Mouse (Mus musculus): ENCODE measurements around the gene Tbc1d13. TPM values are rescaled to one million over a fixed set of nuclear protein-coding genes. Genes with fewer than 3 reads are reported as not detected.

Tbc1d13 gene
- 16.3 and 20.6 TPM in 2 replicates for polyA plus RNA-seq (2014; fragmentation: Nextera tagmentation; extraction: Ambion mirVana)

DNA sequence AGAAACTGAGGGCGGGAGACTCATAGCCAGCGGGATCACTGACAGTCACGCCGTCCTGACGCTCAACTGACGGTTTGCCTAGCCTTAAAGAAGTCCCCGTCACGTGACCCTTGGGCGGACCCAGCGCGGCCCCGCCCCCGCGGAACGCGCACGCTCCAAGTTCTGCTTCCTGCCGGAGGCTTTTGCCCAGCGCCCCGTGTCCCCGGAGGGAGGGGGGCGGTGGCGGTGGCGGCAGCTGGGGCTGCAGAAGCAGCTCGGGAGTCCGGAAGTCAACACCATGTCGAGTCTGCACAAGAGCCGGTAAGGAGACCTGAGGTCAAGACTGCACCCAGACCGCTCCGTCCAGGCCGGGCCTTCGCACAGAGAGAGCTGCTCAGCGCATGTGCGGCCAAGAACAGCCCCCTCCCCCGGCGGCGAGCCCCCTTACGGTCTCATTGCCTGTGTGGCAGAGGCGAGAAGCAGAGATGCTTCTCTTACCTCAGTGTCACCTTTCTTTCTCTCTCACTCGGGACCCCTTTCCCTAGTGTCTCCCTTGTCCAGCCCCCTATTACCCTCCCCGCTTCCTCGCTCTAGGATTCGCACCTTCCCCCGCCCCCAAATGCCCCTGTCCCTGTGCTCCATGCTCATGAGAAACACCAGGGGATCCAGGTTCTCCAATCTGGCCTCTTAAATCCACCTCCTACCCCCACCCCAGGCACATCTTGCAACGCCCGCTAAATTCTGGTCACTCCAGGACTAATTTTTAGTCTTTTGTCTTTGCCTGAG lies at the start of gene Tbc1d13:
Tbc1d13 (plus strand) TSS at position 134 of the 765 bp plus-strand sequence.
- H3K27me3 ChIP-seq (ENCODE audit: control insufficient read depth, insufficient read depth, low read length): no peaks in the 10 kb centered on the region
- peak within 1 kb of the TSS; percentile 83 for H3K4me3 ChIP-seq (ENCODE audit: low read depth, low read length)
- H3K4me2 ChIP-seq (replicated peaks; ENCODE audit: low read depth, low read length): peak within 1 kb of the TSS; percentile 89
- peak within 1 kb of the TSS; percentile 78 for H3K9ac ChIP-seq (ENCODE audit: low read depth, low read length)
- under 1% methylated on average over 43 of the region's 46 CpGs for WGBS
- peak; percentile 91 for ATAC-seq (ENCODE audit: low FRiP score)
- peaks cover 6% of the 10 kb centered on the region; the same call in 1 of the 2 replicates for H3K4me1 ChIP-seq (replicated peaks; ENCODE audit: control insufficient read depth, insufficient read depth, low read length)
- peak; percentile 97 for DNase-seq (ENCODE audit: low spot score)
- H3K27ac ChIP-seq (ENCODE audit: low read depth, low read length): peak within 1 kb of the TSS; percentile 64
- no peaks in the 10 kb centered on the region for H3K9me3 ChIP-seq (ENCODE audit: control insufficient read depth, low read length)
- H3K36me3 ChIP-seq (ENCODE audit: control insufficient read depth, insufficient read depth, low read length): peaks cover 2% of the 10 kb centered on the region; the same call in 1 of the 2 replicates

GRCm38 (mm10) chr2:30084113-30084512 lies 49.4 kb upstream of the Tbc1d13 start:
- H3K9me3 ChIP-seq (ENCODE audit: control insufficient read depth, low read length): no peaks in the 10 kb centered on the region
- H3K27ac ChIP-seq (ENCODE audit: low read depth, low read length): no peak overlapping the region
- no peaks in the 10 kb centered on the region for H3K27me3 ChIP-seq (ENCODE audit: control insufficient read depth, insufficient read depth, low read length)
- WGBS: 60% methylated on average over 5 of the region's 5 CpGs
- H3K9ac ChIP-seq (ENCODE audit: low read depth, low read length): no peak overlapping the region; the same call in 1 of the 2 replicates
- H3K4me2 ChIP-seq (replicated peaks; ENCODE audit: low read depth, low read length): peak overlapping the region; percentile 29
- DNase-seq (ENCODE audit: low spot score) (no peak), ATAC-seq (ENCODE audit: low FRiP score) (no peak)
- no peaks in the 10 kb centered on the region for H3K36me3 ChIP-seq (ENCODE audit: control insufficient read depth, insufficient read depth, low read length)
- H3K4me1 ChIP-seq (replicated peaks; ENCODE audit: control insufficient read depth, insufficient read depth, low read length): no peaks in the 10 kb centered on the region
- peak overlapping the region; percentile 10; the same call in 1 of the 2 replicates for H3K4me3 ChIP-seq (ENCODE audit: low read depth, low read length)

GRCm38 (mm10) chr2:30084632-30085031 lies 48.9 kb upstream of the Tbc1d13 start:
- Histone ChIP-seq H3K36me3 (ENCODE audit: control insufficient read depth, insufficient read depth, low read length) (no peaks in the 10 kb centered on the region), H3K27ac (ENCODE audit: low read depth, low read length) (no peak overlapping the region), H3K27me3 (ENCODE audit: control insufficient read depth, insufficient read depth, low read length) (no peaks in the 10 kb centered on the region), H3K4me3 (ENCODE audit: low read depth, low read length) (peak overlapping the region; percentile 10; the same call in 1 of the 2 replicates), H3K9ac (ENCODE audit: low read depth, low read length) (no peak overlapping the region; the same call in 1 of the 2 replicates), H3K9me3 (ENCODE audit: control insufficient read depth, low read length) (no peaks in the 10 kb centered on the region), H3K4me1 (replicated peaks; ENCODE audit: control insufficient read depth, insufficient read depth, low read length) (no peaks in the 10 kb centered on the region), H3K4me2 (replicated peaks; ENCODE audit: low read depth, low read length) (peak overlapping the region; percentile 29)
- 8% methylated on average over 12 of the region's 12 CpGs for WGBS
- ATAC-seq (ENCODE audit: low FRiP score) (peak; percentile 60; the same call in 1 of the 2 replicates), DNase-seq (ENCODE audit: low spot score) (peak; percentile 41)

DNA sequence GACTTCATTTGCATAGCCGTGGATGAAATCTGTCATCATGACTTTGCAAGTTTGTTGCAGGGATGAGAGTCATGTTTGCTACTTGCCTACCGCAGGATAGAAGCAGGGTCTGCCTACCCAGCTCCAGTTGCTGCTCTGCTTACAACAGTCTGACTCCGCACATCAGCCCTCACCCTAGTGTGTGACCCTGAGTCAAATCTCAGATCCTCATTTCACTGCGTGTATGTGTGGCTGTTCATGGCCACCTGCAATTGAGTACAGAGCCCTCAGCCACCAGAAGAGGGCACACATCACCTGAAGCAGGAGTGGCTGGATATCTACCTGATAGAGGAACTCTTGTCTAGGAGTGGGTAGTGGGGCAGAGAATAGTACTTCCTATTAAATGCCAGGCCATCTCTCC lies 46.2 kb upstream of the Tbc1d13 start:
- Histone ChIP-seq H3K4me2 (replicated peaks; ENCODE audit: low read depth, low read length) (no peak overlapping the region), H3K4me1 (replicated peaks; ENCODE audit: control insufficient read depth, insufficient read depth, low read length) (no peaks in the 10 kb centered on the region), H3K27ac (ENCODE audit: low read depth, low read length) (no peak overlapping the region), H3K27me3 (ENCODE audit: control insufficient read depth, insufficient read depth, low read length) (no peaks in the 10 kb centered on the region), H3K9me3 (ENCODE audit: control insufficient read depth, low read length) (no peaks in the 10 kb centered on the region), H3K4me3 (ENCODE audit: low read depth, low read length) (no peak overlapping the region), H3K36me3 (ENCODE audit: control insufficient read depth, insufficient read depth, low read length) (no peaks in the 10 kb centered on the region), H3K9ac (ENCODE audit: low read depth, low read length) (no peak overlapping the region)
- ATAC-seq (ENCODE audit: low FRiP score) (no peak), DNase-seq (ENCODE audit: low spot score) (no peak)
- 89% methylated on average over 4 of the region's 4 CpGs for WGBS

GRCm38 (mm10) chr2:30091521-30091920 lies 42.0 kb upstream of the Tbc1d13 start:
- ATAC-seq (ENCODE audit: low FRiP score) (no peak), DNase-seq (ENCODE audit: low spot score) (no peak)
- H3K4me1 ChIP-seq (replicated peaks; ENCODE audit: control insufficient read depth, insufficient read depth, low read length): no peaks in the 10 kb centered on the region; the same call in 1 of the 2 replicates
- H3K27me3 ChIP-seq (ENCODE audit: control insufficient read depth, insufficient read depth, low read length): no peaks in the 10 kb centered on the region
- no peak overlapping the region for H3K9ac ChIP-seq (ENCODE audit: low read depth, low read length)
- H3K4me3 ChIP-seq (ENCODE audit: low read depth, low read length): no peak overlapping the region
- no peak overlapping the region for H3K4me2 ChIP-seq (replicated peaks; ENCODE audit: low read depth, low read length)
- no peak overlapping the region for H3K27ac ChIP-seq (ENCODE audit: low read depth, low read length)
- 95% methylated on average over 12 of the region's 12 CpGs for WGBS
- no peaks in the 10 kb centered on the region for H3K9me3 ChIP-seq (ENCODE audit: control insufficient read depth, low read length)
- no peaks in the 10 kb centered on the region for H3K36me3 ChIP-seq (ENCODE audit: control insufficient read depth, insufficient read depth, low read length)

- peak; percentile 4 for DNase-seq (ENCODE audit: low spot score)
- no peak overlapping the region; the same call in 1 of the 2 replicates for H3K9ac ChIP-seq (ENCODE audit: low read depth, low read length)
Observed at GRCm38 (mm10) chr2:30092280-30092918, 41.1 kb upstream of the Tbc1d13 start.

DNA sequence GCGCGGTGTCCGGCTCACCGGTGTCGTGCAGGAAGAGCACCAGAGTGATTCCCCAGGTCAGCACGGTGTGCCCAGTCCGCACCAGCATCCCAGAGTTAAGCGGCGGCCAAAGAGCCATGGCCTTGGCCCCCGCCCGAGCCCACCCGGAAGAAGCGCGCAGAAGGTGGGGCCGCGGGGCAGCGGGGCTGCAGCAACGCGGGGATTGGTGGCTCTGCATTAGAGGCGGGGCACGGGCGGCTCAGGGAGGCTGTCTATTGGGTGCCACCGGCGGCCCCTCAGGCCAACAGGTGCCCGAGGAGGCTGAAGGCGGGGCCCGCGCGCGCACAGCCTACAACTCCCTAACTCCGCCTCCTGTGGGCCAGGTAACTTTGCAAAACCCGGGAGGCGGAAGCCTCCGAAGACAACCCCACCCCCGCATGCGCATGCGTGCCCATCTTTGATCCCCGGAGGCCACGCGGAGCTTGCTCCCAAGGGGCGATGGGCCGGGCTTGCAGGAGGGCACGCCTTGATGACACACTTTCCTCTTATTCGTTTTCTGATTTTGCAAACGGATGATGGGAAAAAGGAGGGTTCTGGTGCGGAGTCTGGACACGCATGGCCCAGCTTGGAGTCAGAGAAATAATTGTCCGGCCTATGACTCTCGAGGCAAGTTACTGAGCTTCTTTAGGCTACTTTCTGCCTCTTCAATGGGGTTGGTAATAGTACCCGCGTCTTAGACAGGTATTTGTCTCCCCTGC lies 39.9 kb upstream of the Tbc1d13 start, which contains the start of gene Zdhhc12:
Zdhhc12 (minus strand) TSS at position 178 of the 737 bp plus-strand sequence.
- Histone ChIP-seq H3K27me3 (ENCODE audit: control insufficient read depth, insufficient read depth, low read length) (no peaks in the 10 kb centered on the region), H3K4me2 (replicated peaks; ENCODE audit: low read depth, low read length) (peak within 1 kb of the TSS; percentile 75), H3K9ac (ENCODE audit: low read depth, low read length) (peak within 1 kb of the TSS; percentile 60), H3K9me3 (ENCODE audit: control insufficient read depth, low read length) (no peaks in the 10 kb centered on the region), H3K4me3 (ENCODE audit: low read depth, low read length) (peak within 1 kb of the TSS; percentile 63), H3K36me3 (ENCODE audit: control insufficient read depth, insufficient read depth, low read length) (no peaks in the 10 kb centered on the region), H3K27ac (ENCODE audit: low read depth, low read length) (no peak within 1 kb of the TSS), H3K4me1 (replicated peaks; ENCODE audit: control insufficient read depth, insufficient read depth, low read length) (no peaks in the 10 kb centered on the region; the same call in 1 of the 2 replicates)
- WGBS: 0% methylated on average over 43 of the region's 51 CpGs
- peak; percentile 93 for ATAC-seq (ENCODE audit: low FRiP score)
- DNase-seq (ENCODE audit: low spot score): peak; percentile 89

More at GRCm38 (mm10) chr2:30092280-30092918, 41.1 kb upstream of the Tbc1d13 start:
- no peak for ATAC-seq (ENCODE audit: low FRiP score)
- Histone ChIP-seq H3K4me1 (replicated peaks; ENCODE audit: control insufficient read depth, insufficient read depth, low read length) (no peaks in the 10 kb centered on the region; the same call in 1 of the 2 replicates), H3K36me3 (ENCODE audit: control insufficient read depth, insufficient read depth, low read length) (no peaks in the 10 kb centered on the region), H3K27ac (ENCODE audit: low read depth, low read length) (no peak overlapping the region), H3K4me2 (replicated peaks; ENCODE audit: low read depth, low read length) (peak overlapping the region; percentile 75; the same call in 1 of the 2 replicates), H3K27me3 (ENCODE audit: control insufficient read depth, insufficient read depth, low read length) (no peaks in the 10 kb centered on the region), H3K9me3 (ENCODE audit: control insufficient read depth, low read length) (no peaks in the 10 kb centered on the region), H3K4me3 (ENCODE audit: low read depth, low read length) (no peak overlapping the region; the same call in 1 of the 2 replicates)
- WGBS: 48% methylated on average over 6 of the region's 6 CpGs

GRCm38 (mm10) chr2:30094208-30094588 lies 39.3 kb upstream of the Tbc1d13 start:
- WGBS: 2% methylated on average over 13 of the region's 13 CpGs
- Histone ChIP-seq H3K4me3 (ENCODE audit: low read depth, low read length) (peak overlapping the region; percentile 63), H3K27ac (ENCODE audit: low read depth, low read length) (no peak overlapping the region), H3K36me3 (ENCODE audit: control insufficient read depth, insufficient read depth, low read length) (no peaks in the 10 kb centered on the region), H3K4me1 (replicated peaks; ENCODE audit: control insufficient read depth, insufficient read depth, low read length) (no peaks in the 10 kb centered on the region; the same call in 1 of the 2 replicates), H3K4me2 (replicated peaks; ENCODE audit: low read depth, low read length) (peak overlapping the region; percentile 75), H3K9ac (ENCODE audit: low read depth, low read length) (peak overlapping the region; percentile 60), H3K27me3 (ENCODE audit: control insufficient read depth, insufficient read depth, low read length) (no peaks in the 10 kb centered on the region), H3K9me3 (ENCODE audit: control insufficient read depth, low read length) (no peaks in the 10 kb centered on the region)
- ATAC-seq (ENCODE audit: low FRiP score) (no peak), DNase-seq (ENCODE audit: low spot score) (peak; percentile 29)

Measured in hindbrain, embryonic 11.5 days (tissue).